Mouse (Mus musculus): ENCODE measurements around the gene 6820408C15Rik. TPM values are rescaled to one million over a fixed set of nuclear protein-coding genes. Genes with fewer than 3 reads are reported as not detected.

6820408C15Rik gene
- polyA plus RNA-seq (2011; ENCODE audit: insufficient read depth, insufficient read length, low replicate concordance, missing spikeins) = 0.66 and 2.9 TPM in 2 replicates

GRCm38 (mm10) chr2:152415287-152415686 lies at the start of gene 6820408C15Rik:
TSS of gene 6820408C15Rik (plus strand) at chr2:152415587.
- WGBS = 46% methylated on average over 4 of the region's 4 CpGs
- TF ChIP-seq POLR2A (IDR thresholded peaks at IDR 0.05; ENCODE audit: borderline replicate concordance, control insufficient read depth, low read depth, low read length) (no peak), CTCF (IDR thresholded peaks at IDR 0.05; ENCODE audit: control insufficient read depth, insufficient read depth, low read length) (no peak)
- Histone ChIP-seq H3K27ac (ENCODE audit: control insufficient read depth, insufficient read depth, low read depth, low read length, poor library complexity) (peak within 1 kb of the TSS; percentile 44; the same call in 1 of the 2 replicates), H3K4me1 (ENCODE audit: control insufficient read depth, insufficient read depth, low read length) (no peaks in the 10 kb centered on the region), H3K4me3 (replicated peaks; ENCODE audit: control insufficient read depth, low read depth, low read length) (peak within 1 kb of the TSS; percentile 66)

- no peak overlapping the region for H3K27ac ChIP-seq (ENCODE audit: control insufficient read depth, insufficient read depth, low read depth, low read length, poor library complexity)
- no peak overlapping the region for H3K4me3 ChIP-seq (replicated peaks; ENCODE audit: control insufficient read depth, low read depth, low read length)
- TF ChIP-seq POLR2A (IDR thresholded peaks at IDR 0.05; ENCODE audit: borderline replicate concordance, control insufficient read depth, low read depth, low read length) = no peak
- no peak for TF ChIP-seq CTCF (IDR thresholded peaks at IDR 0.05; ENCODE audit: control insufficient read depth, insufficient read depth, low read length)
- WGBS = 92% methylated on average over 5 of the region's 5 CpGs
- H3K4me1 ChIP-seq (ENCODE audit: control insufficient read depth, insufficient read depth, low read length) = no peaks in the 10 kb centered on the region
Measured at GRCm38 (mm10) chr2:152367917-152368316, 47.5 kb upstream of the 6820408C15Rik start.

GRCm38 (mm10) chr2:152368532-152369140 lies 46.8 kb upstream of the 6820408C15Rik start:
- Histone ChIP-seq H3K4me3 (replicated peaks; ENCODE audit: control insufficient read depth, low read depth, low read length) (no peak overlapping the region), H3K4me1 (ENCODE audit: control insufficient read depth, insufficient read depth, low read length) (no peaks in the 10 kb centered on the region; the same call in 1 of the 2 replicates), H3K27ac (ENCODE audit: control insufficient read depth, insufficient read depth, low read depth, low read length, poor library complexity) (no peak overlapping the region)
- 36% methylated on average over 14 of the region's 14 CpGs for WGBS
- TF ChIP-seq POLR2A (IDR thresholded peaks at IDR 0.05; ENCODE audit: borderline replicate concordance, control insufficient read depth, low read depth, low read length) = no peak
- TF ChIP-seq CTCF (IDR thresholded peaks at IDR 0.05; ENCODE audit: control insufficient read depth, insufficient read depth, low read length) = peak; percentile 91

GRCm38 (mm10) chr2:152372104-152372503 lies 43.3 kb upstream of the 6820408C15Rik start:
- no peaks in the 10 kb centered on the region; the same call in 1 of the 2 replicates for H3K4me1 ChIP-seq (ENCODE audit: control insufficient read depth, insufficient read depth, low read length)
- TF ChIP-seq CTCF (IDR thresholded peaks at IDR 0.05; ENCODE audit: control insufficient read depth, insufficient read depth, low read length) = no peak
- TF ChIP-seq POLR2A (IDR thresholded peaks at IDR 0.05; ENCODE audit: borderline replicate concordance, control insufficient read depth, low read depth, low read length) = no peak
- no peak overlapping the region for H3K27ac ChIP-seq (ENCODE audit: control insufficient read depth, insufficient read depth, low read depth, low read length, poor library complexity)
- 29% methylated on average over 7 of the region's 7 CpGs for WGBS
- no peak overlapping the region for H3K4me3 ChIP-seq (replicated peaks; ENCODE audit: control insufficient read depth, low read depth, low read length)

GRCm38 (mm10) chr2:152372661-152373060 lies 42.7 kb upstream of the 6820408C15Rik start:
- H3K27ac ChIP-seq (ENCODE audit: control insufficient read depth, insufficient read depth, low read depth, low read length, poor library complexity) = no peak overlapping the region
- H3K4me3 ChIP-seq (replicated peaks; ENCODE audit: control insufficient read depth, low read depth, low read length) = no peak overlapping the region
- WGBS = 50% methylated on average over 4 of the region's 4 CpGs
- TF ChIP-seq CTCF (IDR thresholded peaks at IDR 0.05; ENCODE audit: control insufficient read depth, insufficient read depth, low read length) = no peak
- TF ChIP-seq POLR2A (IDR thresholded peaks at IDR 0.05; ENCODE audit: borderline replicate concordance, control insufficient read depth, low read depth, low read length) = no peak
- H3K4me1 ChIP-seq (ENCODE audit: control insufficient read depth, insufficient read depth, low read length) = no peaks in the 10 kb centered on the region; the same call in 1 of the 2 replicates

- 42% methylated on average over 9 of the region's 9 CpGs for WGBS
- no peak overlapping the region for H3K27ac ChIP-seq (ENCODE audit: control insufficient read depth, insufficient read depth, low read depth, low read length, poor library complexity)
- no peak for TF ChIP-seq CTCF (IDR thresholded peaks at IDR 0.05; ENCODE audit: control insufficient read depth, insufficient read depth, low read length)
- no peak for TF ChIP-seq POLR2A (IDR thresholded peaks at IDR 0.05; ENCODE audit: borderline replicate concordance, control insufficient read depth, low read depth, low read length)
- no peaks in the 10 kb centered on the region; the same call in 1 of the 2 replicates for H3K4me1 ChIP-seq (ENCODE audit: control insufficient read depth, insufficient read depth, low read length)
- no peak overlapping the region for H3K4me3 ChIP-seq (replicated peaks; ENCODE audit: control insufficient read depth, low read depth, low read length)
Measured at GRCm38 (mm10) chr2:152373547-152373946, 41.8 kb upstream of the 6820408C15Rik start.

- Histone ChIP-seq H3K27ac (ENCODE audit: control insufficient read depth, insufficient read depth, low read depth, low read length, poor library complexity) (no peak overlapping the region), H3K4me1 (ENCODE audit: control insufficient read depth, insufficient read depth, low read length) (no peaks in the 10 kb centered on the region; the same call in 1 of the 2 replicates), H3K4me3 (replicated peaks; ENCODE audit: control insufficient read depth, low read depth, low read length) (no peak overlapping the region)
- TF ChIP-seq POLR2A (IDR thresholded peaks at IDR 0.05; ENCODE audit: borderline replicate concordance, control insufficient read depth, low read depth, low read length) (no peak), CTCF (IDR thresholded peaks at IDR 0.05; ENCODE audit: control insufficient read depth, insufficient read depth, low read length) (no peak)
- WGBS = 40% methylated on average over 21 of the region's 21 CpGs
Measured at GRCm38 (mm10) chr2:152375652-152376344, 39.6 kb upstream of the 6820408C15Rik start.

- Histone ChIP-seq H3K27ac (ENCODE audit: control insufficient read depth, insufficient read depth, low read depth, low read length, poor library complexity) (no peak within 1 kb of the TSS), H3K4me1 (ENCODE audit: control insufficient read depth, insufficient read depth, low read length) (no peaks in the 10 kb centered on the region; the same call in 1 of the 2 replicates), H3K4me3 (replicated peaks; ENCODE audit: control insufficient read depth, low read depth, low read length) (no peak within 1 kb of the TSS)
- TF ChIP-seq CTCF (IDR thresholded peaks at IDR 0.05; ENCODE audit: control insufficient read depth, insufficient read depth, low read length) = no peak
- no peak for TF ChIP-seq POLR2A (IDR thresholded peaks at IDR 0.05; ENCODE audit: borderline replicate concordance, control insufficient read depth, low read depth, low read length)
- WGBS = 27% methylated on average over 16 of the region's 16 CpGs
Measured at GRCm38 (mm10) chr2:152376345-152376741, 39.0 kb upstream of the 6820408C15Rik start, which contains the start of gene Nrsn2. TSS of gene Nrsn2 (minus strand) at chr2:152376638.
